8 mouse cellular contexts compared by ENCODE assay signal in the genomic region with DNA sequence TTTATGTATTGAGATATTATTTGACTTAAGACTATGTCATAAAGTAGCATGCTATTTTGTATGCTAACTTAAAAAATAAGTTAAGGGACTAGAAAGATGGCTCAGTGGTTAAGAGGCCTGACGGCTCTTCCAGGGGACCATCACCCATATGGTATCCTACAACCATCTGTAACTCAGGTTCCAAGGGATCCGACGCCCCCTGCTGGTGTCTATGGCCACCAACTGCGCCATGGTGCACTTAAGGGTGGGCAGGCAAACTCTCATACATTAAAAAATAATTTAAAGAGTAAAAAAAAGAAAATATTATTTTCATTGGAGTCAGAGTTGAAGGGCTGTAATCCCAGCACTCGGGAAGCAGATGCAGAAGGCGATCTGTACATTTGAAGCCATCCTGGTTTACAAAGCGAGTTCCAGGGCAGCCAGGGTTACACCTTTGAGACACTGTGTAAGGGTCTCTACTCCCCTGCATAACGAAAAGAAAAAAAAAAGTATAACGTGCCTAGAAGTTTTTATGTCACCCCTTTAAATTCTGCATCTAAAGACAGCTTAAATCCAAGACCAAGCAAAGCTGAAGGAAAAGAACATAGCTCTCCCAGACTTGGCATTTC. TPM values are rescaled to one million over a fixed set of nuclear protein-coding genes. Genes with fewer than 3 reads are reported as not detected.
DNase-seq lines count a peak whose midpoint lies in the region; ATAC-seq and TF ChIP-seq lines count a peak whose summit lies in the region.

No protein-coding gene starts in this region.

- H3K9ac ChIP-seq in heart, embryonic 14.5 days (ENCODE audit: low read length) = no peak overlapping the region
- no peak overlapping the region for H3K9ac ChIP-seq in neural tube, embryonic 13.5 days

- H3K4me1 ChIP-seq in heart, embryonic 14.5 days (ENCODE audit: control insufficient read depth in 2 of 2, insufficient read depth in 2 of 2, low read length in 2 of 2) = peaks cover 10 to 20% of the 10 kb centered on the region in 2 experiments
- H3K4me1 ChIP-seq in forebrain, embryonic 10.5 days = peaks cover 29% of the 10 kb centered on the region
- peaks cover 28% of the 10 kb centered on the region for H3K4me1 ChIP-seq in limb, embryonic 10.5 days
- peaks cover 31% of the 10 kb centered on the region for H3K4me1 ChIP-seq in neural tube, embryonic 13.5 days (replicated peaks)
- peaks cover 15% of the 10 kb centered on the region for H3K4me1 ChIP-seq in lung, adult 2 months (ENCODE audit: control insufficient read depth, insufficient read depth, low read length)

- no peaks in the 10 kb centered on the region for H3K27me3 ChIP-seq in heart, embryonic 14.5 days (ENCODE audit: control insufficient read depth, insufficient read depth, low read length)
- H3K27me3 ChIP-seq in forebrain, embryonic 10.5 days (ENCODE audit: poor library complexity, severe bottlenecking) = no peaks in the 10 kb centered on the region
- H3K27me3 ChIP-seq in limb, embryonic 10.5 days (ENCODE audit: low read depth, poor library complexity, severe bottlenecking) = no peaks in the 10 kb centered on the region
- no peaks in the 10 kb centered on the region for H3K27me3 ChIP-seq in neural tube, embryonic 13.5 days

- H3K9me3 ChIP-seq in heart, embryonic 14.5 days (ENCODE audit: control insufficient read depth, low read length) = no peaks in the 10 kb centered on the region
- no peaks in the 10 kb centered on the region for H3K9me3 ChIP-seq in forebrain, embryonic 10.5 days
- no peaks in the 10 kb centered on the region for H3K9me3 ChIP-seq in limb, embryonic 10.5 days (replicated peaks)
- H3K9me3 ChIP-seq in neural tube, embryonic 13.5 days = no peaks in the 10 kb centered on the region

- ATAC-seq in heart, embryonic 14.5 days (ENCODE audit: insufficient number of reproducible peaks, insufficient read depth, low FRiP score, low read depth) = no peak
- peak; percentile 66 for ATAC-seq in neural tube, embryonic 13.5 days (ENCODE audit: low read depth)

- no peak for TF ChIP-seq CTCF in lung, adult 2 months (IDR thresholded peaks at IDR 0.05; ENCODE audit: insufficient read depth, low read length)

- WGBS in heart, embryonic 14.5 days = 19% methylated on average over 9 of the region's 9 CpGs
- 17% methylated on average over 9 of the region's 9 CpGs for WGBS in forebrain, embryonic 10.5 days
- 21% methylated on average over 9 of the region's 9 CpGs for WGBS in limb, embryonic 10.5 days
- 18% methylated on average over 9 of the region's 9 CpGs for WGBS in neural tube, embryonic 13.5 days
- 21% methylated on average over 9 of the region's 9 CpGs for WGBS in lung, adult 2 months

- TF ChIP-seq POLR2A in lung, adult 2 months (IDR thresholded peaks at IDR 0.05; ENCODE audit: borderline replicate concordance, extremely low read depth, low read depth, low read length) = no peak

- H3K36me3 ChIP-seq in heart, embryonic 14.5 days (ENCODE audit: control insufficient read depth, insufficient read depth, low read length) = no peaks in the 10 kb centered on the region
- no peaks in the 10 kb centered on the region for H3K36me3 ChIP-seq in forebrain, embryonic 10.5 days (replicated peaks)
- H3K36me3 ChIP-seq in limb, embryonic 10.5 days = no peaks in the 10 kb centered on the region; the same call in 1 of the 2 replicates
- no peaks in the 10 kb centered on the region for H3K36me3 ChIP-seq in neural tube, embryonic 13.5 days

- DNase-seq in heart, postnatal 4 days = no peak
- peak; percentile 64 for DNase-seq in ES-CJ7 (ENCODE audit: low read depth, low spot score)
- no peak for DNase-seq in forebrain, embryonic 10.5 days (ENCODE audit: extremely low spot score, low spot score)
- DNase-seq in limb, embryonic 10.5 days (ENCODE audit: low spot score) = peak; percentile 51
- DNase-seq in layer of hippocampus, postnatal 25 days (ENCODE audit: extremely low spot score in 1 of 2, low spot score in 1 of 2) = no peak
- DNase-seq in lung, adult 2 months = no peak

- H3K4me3 ChIP-seq in heart, embryonic 14.5 days (ENCODE audit: control insufficient read depth in 1 of 2, insufficient read depth in 1 of 2, low read depth in 1 of 2, low read length in 2 of 2) = peak overlapping the region in 1 of 2 experiments; percentile 71; a peak in 2 of 4 replicates
- peak overlapping the region; percentile 78 for H3K4me3 ChIP-seq in forebrain, embryonic 10.5 days
- peak overlapping the region; percentile 66 for H3K4me3 ChIP-seq in limb, embryonic 10.5 days
- peak overlapping the region; percentile 75 for H3K4me3 ChIP-seq in neural tube, embryonic 13.5 days
- no peak overlapping the region for H3K4me3 ChIP-seq in lung, adult 2 months (replicated peaks; ENCODE audit: extremely low read depth, low read depth, low read length)

- peak overlapping the region; percentile 94 for H3K4me2 ChIP-seq in heart, embryonic 14.5 days (ENCODE audit: low read length)
- peak overlapping the region; percentile 79 for H3K4me2 ChIP-seq in neural tube, embryonic 13.5 days

- H3K27ac ChIP-seq in heart, embryonic 14.5 days (replicated peaks in 1 of 2; ENCODE audit: control insufficient read depth in 1 of 2, insufficient read depth in 1 of 2, low read depth in 2 of 2, low read length in 2 of 2) = no peak overlapping the region
- no peak overlapping the region for H3K27ac ChIP-seq in forebrain, embryonic 10.5 days
- no peak overlapping the region for H3K27ac ChIP-seq in limb, embryonic 10.5 days
- H3K27ac ChIP-seq in neural tube, embryonic 13.5 days (replicated peaks) = no peak overlapping the region

RNA-seq across cellular contexts. Expression of a gene that starts 0.4 kb away (rescaled TPM):
- polyA plus RNA-seq in heart, embryonic 14.5 days (2014; fragmentation: Nextera tagmentation; extraction: Ambion mirVana) = 5.2 and 6.9 TPM in 2 replicates
- total RNA-seq in heart, postnatal 4 days (2021) = 10 to 100 TPM; 15.6 to 19.6 TPM
- polyA plus RNA-seq in forebrain, embryonic 10.5 days (2016; fragmentation: Nextera tagmentation; extraction: Ambion mirVana) = 5.8 and 5.9 TPM in 2 replicates
- 9.1 and 9.2 TPM in 2 replicates for polyA plus RNA-seq in limb, embryonic 10.5 days (2016; fragmentation: Nextera tagmentation; extraction: Ambion mirVana)
- 5.5 TPM in 2 replicates for polyA plus RNA-seq in neural tube, embryonic 13.5 days (2015; fragmentation: Nextera tagmentation; extraction: Ambion mirVana)
- total RNA-seq in layer of hippocampus, postnatal 25 days (2021) = 10 to 100 TPM; 12.9 to 13.7 TPM
- 36.2 and 39.7 TPM in 2 replicates for polyA plus RNA-seq in lung, adult 2 months (2012; rRNA removed)

Comparison
In these comparisons a context has a peak if more than half of its experiments do, and no peak if none do; other contexts are left out.
1. DNase-seq: peak in ES-CJ7 (single experiment) and limb, embryonic 10.5 days (single experiment); none in heart, postnatal 4 days (single experiment), forebrain, embryonic 10.5 days (single experiment), layer of hippocampus, postnatal 25 days (0 of 2) and lung, adult 2 months (single experiment).